Mouse (Mus musculus): ENCODE data around the gene Ppy.

Ppy gene

GRCm38 (mm10) chr11:102069633-102070032, 31.5 kb downstream of the Ppy start:
- ChIA-PET POLR2A (interaction anchor here in 2 of 4 experiments (0.7 to 1.5 kb wide), 5 partner anchors 13 to 160 kb away, joined by 3 to 6 read pairs (median 3); partner anchors contain the start of gene Hdac5 (in 1 of the 2)), CTCF (interaction anchor here (0.6 to 1.7 kb wide), 7 partner anchors 16 to 858 kb away, joined by 3 to 5 read pairs (median 3); partner anchors contain the start of genes BC030867 (in 1 of the 4), Cfap97d1 (in 1 of the 4) and Pyy (in 1 of the 4))

- ChIA-PET POLR2A (interaction anchor here in 2 of 4 experiments (1.0 to 1.5 kb wide), 3 partner anchors 25 to 161 kb away, joined by 3 read pairs; partner anchors contain the start of gene Hdac5 (in 1 of the 2)), CTCF (interaction anchor here in 3 of 4 experiments (0.5 to 1.7 kb wide), 5 partner anchors 15 to 859 kb away, joined by 3 to 8 read pairs (median 4); partner anchors contain the start of gene Pyy (in 1 of the 3))
Measured at GRCm38 (mm10) chr11:102068969-102069368, 32.1 kb downstream of the Ppy start.

- POLR2A ChIA-PET, result interaction anchor here in 1 of 4 experiments (1.1 kb wide), 1 partner anchor 85 kb away, joined by 3 read pairs; no protein-coding TSS in a partner anchor
Measured at GRCm38 (mm10) chr11:102063076-102063475, 38.0 kb downstream of the Ppy start.

GRCm38 (mm10) chr11:102061941-102062473, 39.1 kb downstream of the Ppy start:
- POLR2A ChIA-PET, result interaction anchor here in 3 of 4 experiments (0.6 to 1.6 kb wide), 7 partner anchors 10 to 156 kb away, joined by 3 to 6 read pairs (median 3); partner anchors contain the start of gene Cfap97d1 (in 1 of the 3)
- CTCF ChIA-PET, result interaction anchor here (0.5 to 3.9 kb wide), 65 partner anchors 8 to 1588 kb away, joined by 3 to 25 read pairs (median 4); partner anchors contain the start of genes Cd300lg (in 2 of the 4), Tmem101 (in 2 of the 4), BC030867 (in 1 of the 4) and Cfap97d1 (in 1 of the 4)

More at GRCm38 (mm10) chr11:102063076-102063475, 38.0 kb downstream of the Ppy start:
- CTCF ChIA-PET, result interaction anchor here in 3 of 4 experiments (0.6 to 3.9 kb wide), 9 partner anchors 9 to 228 kb away, joined by 3 to 25 read pairs (median 4); partner anchors contain the start of gene Cd300lg (in 1 of the 3)

GRCm38 (mm10) chr11:102061236-102061940, 39.7 kb downstream of the Ppy start:
- ChIA-PET CTCF (interaction anchor here (0.5 to 3.9 kb wide), 66 partner anchors 9 to 1589 kb away, joined by 3 to 25 read pairs (median 4); partner anchors contain the start of genes Cd300lg (in 2 of the 4), Tmem101 (in 2 of the 4), BC030867 (in 1 of the 4) and Cfap97d1 (in 1 of the 4)), POLR2A (interaction anchor here in 3 of 4 experiments (0.5 to 1.8 kb wide), 16 partner anchors 9 to 603 kb away, joined by 3 to 10 read pairs (median 3); partner anchors contain the start of genes Cd300lg (in 1 of the 3) and Cfap97d1 (in 1 of the 3))

- CTCF ChIA-PET, result interaction anchor here (0.5 to 6.5 kb wide), 88 partner anchors 8 to 486 kb away, joined by 3 to 62 read pairs (median 4); partner anchors contain the start of genes Cfap97d1 (in 3 of the 4), Dusp3 (in 3 of the 4), Cd300lg (in 2 of the 4) and BC030867 (in 1 of the 4)
- POLR2A ChIA-PET, result interaction anchor here in 3 of 4 experiments (0.6 to 1.8 kb wide), 19 partner anchors 11 to 879 kb away, joined by 3 to 13 read pairs (median 3); partner anchors contain the start of genes Cfap97d1 (in 2 of the 3), BC030867 (in 1 of the 3), Dusp3 (in 1 of the 3) and Mpp2 (in 1 of the 3)
Measured at GRCm38 (mm10) chr11:102053847-102054246, 47.3 kb downstream of the Ppy start.

GRCm38 (mm10) chr11:102053183-102053582, 47.9 kb downstream of the Ppy start:
- ChIA-PET POLR2A (interaction anchor here in 3 of 4 experiments (0.8 to 1.8 kb wide), 10 partner anchors 8 to 171 kb away, joined by 3 to 13 read pairs (median 4); partner anchors contain the start of genes Cfap97d1 (in 2 of the 3) and Dusp3 (in 1 of the 3)), CTCF (interaction anchor here (0.5 to 6.5 kb wide), 64 partner anchors 8 to 385 kb away, joined by 3 to 62 read pairs (median 4); partner anchors contain the start of genes Cd300lg (in 2 of the 4), Cfap97d1 (in 2 of the 4), Dusp3 (in 2 of the 4) and Dhx8 (in 1 of the 4))

- ChIA-PET POLR2A (interaction anchor here in 3 of 4 experiments (1.3 to 1.5 kb wide), 3 partner anchors 9 to 81 kb away, joined by 4 to 5 read pairs (median 5); no protein-coding TSS in a partner anchor), CTCF (interaction anchor here (0.6 to 6.5 kb wide), 12 partner anchors 8 to 410 kb away, joined by 3 to 62 read pairs (median 6); partner anchors contain the start of genes Cd300lg (in 2 of the 4) and Cfap97d1 (in 1 of the 4))
Measured at GRCm38 (mm10) chr11:102052697-102053096, 48.4 kb downstream of the Ppy start.

- ChIA-PET POLR2A (interaction anchor here in 2 of 4 experiments (0.6 to 2.2 kb wide), 5 partner anchors 9 to 66 kb away, joined by 3 to 9 read pairs (median 5); partner anchors contain the start of gene Cd300lg (in 1 of the 2)), CTCF (interaction anchor here (0.6 to 6.5 kb wide), 14 partner anchors 9 to 1099 kb away, joined by 3 to 62 read pairs (median 5); partner anchors contain the start of genes Cd300lg (in 2 of the 4) and Cfap97d1 (in 1 of the 4))
Measured at GRCm38 (mm10) chr11:102051954-102052353, 49.2 kb downstream of the Ppy start.

GRCm38 (mm10) chr11:102051541-102051940, 49.6 kb downstream of the Ppy start:
- ChIA-PET POLR2A (interaction anchor here in 3 of 4 experiments (0.6 to 2.2 kb wide), 7 partner anchors 9 to 266 kb away, joined by 3 to 9 read pairs (median 4); partner anchors contain the start of genes Cd300lg (in 1 of the 3) and Etv4 (in 1 of the 3)), CTCF (interaction anchor here (0.6 to 6.5 kb wide), 18 partner anchors 9 to 1099 kb away, joined by 3 to 62 read pairs (median 5); partner anchors contain the start of genes Cd300lg (in 2 of the 4) and Cfap97d1 (in 1 of the 4))

Measured in embryonic stem cell, embryonic (primary cell).